Mouse (Mus musculus) ES-Bruce4 (cell line): ENCODE measurements at regions not wholly inside any gene's neighbourhood (a gene's known extent, or its start where the extent isn't known, plus 50 kb on each side); places are given as distances from the start of the nearest gene placed in this dataset.

Experiments used
- CTCF ChIP-seq: IDR thresholded peaks from one replicate; pipeline ENCODE4 v1.8.1; 2011; ENCODE audit warnings: low read depth, low read length
- EP300 ChIP-seq: IDR thresholded peaks from 2 replicates; pipeline ENCODE4 v1.6.1; 2011; ENCODE audit warnings: low read depth, low read length; ENCODE audit not compliant: insufficient read depth

DNA sequence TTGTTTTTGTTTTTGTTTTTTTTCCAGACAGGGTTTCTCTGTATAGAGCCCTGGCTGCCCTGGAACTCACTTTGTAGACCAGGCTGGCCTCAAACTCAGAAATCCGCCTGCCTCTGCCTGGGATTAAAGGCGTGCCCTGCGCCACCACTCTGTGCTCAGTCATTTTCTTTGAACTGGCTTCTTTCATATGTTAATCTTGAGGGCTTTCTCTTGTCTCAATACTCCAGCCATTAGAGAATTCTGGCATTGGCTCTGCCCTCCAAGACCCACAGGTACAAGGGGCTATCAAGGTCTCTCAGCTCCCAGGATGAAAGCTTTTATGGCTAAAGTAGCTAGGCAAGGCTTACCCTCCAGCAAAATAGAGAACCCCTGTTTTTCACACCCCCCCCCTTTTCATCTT is 744.2 kb downstream of the Diaph3 start:
- TF ChIP-seq CTCF, result no peak
- 0 out of 2 replicates have a peak, but pooled peaks have one; percentile 29 for TF ChIP-seq EP300
